Mouse (Mus musculus): Measurements from ENCODE around the gene Gtf2i.

DNA sequence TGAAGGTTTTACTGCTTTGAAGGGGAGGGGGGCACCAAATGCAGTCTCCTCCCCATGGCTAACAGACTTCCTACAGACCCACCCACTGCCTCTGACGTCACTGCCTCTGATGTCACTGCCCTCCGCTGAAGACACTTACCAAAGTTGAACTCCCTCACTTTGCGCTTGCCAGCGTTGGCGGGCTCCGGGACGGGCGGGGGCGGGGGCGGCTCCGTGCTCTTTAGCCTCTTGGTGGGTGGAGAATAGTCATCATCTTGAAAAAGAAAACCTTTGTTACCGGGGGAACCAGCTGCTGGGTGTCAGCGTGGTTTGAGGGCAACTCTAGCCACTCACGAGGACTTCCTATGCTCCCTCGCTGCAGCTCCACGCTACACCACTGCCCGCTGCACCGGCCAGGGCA is 48.2 kb downstream of the Gtf2i start:
- no peak for TF ChIP-seq GATA2 (IDR thresholded peaks at IDR 0.05; ENCODE audit: borderline replicate concordance, low read depth, low read length)
- TF ChIP-seq GATA1 (IDR thresholded peaks at IDR 0.05; ENCODE audit: borderline replicate concordance, low read length) = no peak
- TF ChIP-seq CTCF (IDR thresholded peaks at IDR 0.05; ENCODE audit: low read depth, low read length) = no peak
